Mouse (Mus musculus): ENCODE data around the gene Hist1h2bg.

Hist1h2bg gene

DNA sequence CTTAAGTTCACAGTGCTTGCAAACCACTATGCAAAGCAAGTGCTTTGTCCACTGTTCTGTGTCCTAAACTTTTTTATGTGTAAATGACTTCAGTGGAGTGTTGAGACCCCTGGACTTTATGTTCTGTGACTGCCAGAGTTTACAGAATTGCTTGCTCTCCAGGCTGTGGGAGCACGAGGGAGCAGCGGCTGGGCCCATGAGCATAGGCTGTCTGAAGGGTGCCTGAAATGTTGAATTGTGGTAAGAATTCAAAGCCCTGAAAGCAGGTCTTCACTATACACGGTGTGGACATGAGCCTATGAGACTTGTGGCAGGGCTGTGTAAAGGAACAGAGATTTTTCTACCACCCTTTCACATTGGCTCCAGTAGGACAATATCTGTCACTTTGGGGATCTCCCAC, 40.4 kb downstream of the Hist1h2bg start:
- no peak for DNase-seq (ENCODE audit: low read depth in 2 of 2, low spot score in 2 of 2)

GRCm38 (mm10) chr13:23620056-23620732, 49.0 kb downstream of the Hist1h2bg start:
- no peak for DNase-seq (ENCODE audit: low read depth in 2 of 2, low spot score in 2 of 2)

GRCm38 (mm10) chr13:23620733-23621531, 49.7 kb downstream of the Hist1h2bg start, which contains the start of gene Hist1h2be:
Gene Hist1h2be (minus strand): TSS chr13:23621124.
- DNase-seq (ENCODE audit: low read depth in 2 of 2, low spot score in 2 of 2), result peak; percentile 48 to 60
